Mouse (Mus musculus) embryonic fibroblast, embryonic 13.5 days (primary cell): ENCODE measurements around the gene Cwf19l1. TPM values are rescaled to one million over a fixed set of nuclear protein-coding genes. Genes with fewer than 3 reads are reported as not detected.

ENCODE experiments used
- H3K27ac ChIP-seq: 2 replicates; pipeline ENCODE4 v1.5.1; 2012; ENCODE audit warnings: low read length, control low read depth, inconsistent platforms; ENCODE audit not compliant: insufficient read depth
- H3K4me1 ChIP-seq: 2 replicates; pipeline ENCODE4 v1.6.1; 2011; ENCODE audit warnings: low read length; ENCODE audit not compliant: control insufficient read depth, insufficient read depth
- H3K4me3 ChIP-seq: 2 replicates; pipeline ENCODE4 v1.5.1; 2011; ENCODE audit warnings: mild to moderate bottlenecking, control low read depth, low read length; ENCODE audit not compliant: insufficient read depth
- CTCF ChIP-seq: IDR thresholded peaks from 2 replicates; pipeline ENCODE4 v1.5.1; 2011; ENCODE audit warnings: mild to moderate bottlenecking, control low read depth, low read length, moderate library complexity, borderline replicate concordance; ENCODE audit not compliant: insufficient read depth
- POLR2A ChIP-seq: IDR thresholded peaks from 2 replicates; pipeline ENCODE4 v1.6.1; 2011; ENCODE audit warnings: low read depth, mild to moderate bottlenecking, control low read depth, low read length, moderate library complexity
- polyA plus RNA-seq: library from polyadenylated mRNA; stranded (reverse); fragments of >200 nt; gene quantifications from 2 replicates; pipeline ENCODE4 v1.2.4, GENCODE M21; 2011; ENCODE audit warnings: low read depth; ENCODE audit not compliant: missing spikeins, insufficient read length

Gene Cwf19l1
- polyA plus RNA-seq: 18.0 and 18.9 TPM in 2 replicates

DNA sequence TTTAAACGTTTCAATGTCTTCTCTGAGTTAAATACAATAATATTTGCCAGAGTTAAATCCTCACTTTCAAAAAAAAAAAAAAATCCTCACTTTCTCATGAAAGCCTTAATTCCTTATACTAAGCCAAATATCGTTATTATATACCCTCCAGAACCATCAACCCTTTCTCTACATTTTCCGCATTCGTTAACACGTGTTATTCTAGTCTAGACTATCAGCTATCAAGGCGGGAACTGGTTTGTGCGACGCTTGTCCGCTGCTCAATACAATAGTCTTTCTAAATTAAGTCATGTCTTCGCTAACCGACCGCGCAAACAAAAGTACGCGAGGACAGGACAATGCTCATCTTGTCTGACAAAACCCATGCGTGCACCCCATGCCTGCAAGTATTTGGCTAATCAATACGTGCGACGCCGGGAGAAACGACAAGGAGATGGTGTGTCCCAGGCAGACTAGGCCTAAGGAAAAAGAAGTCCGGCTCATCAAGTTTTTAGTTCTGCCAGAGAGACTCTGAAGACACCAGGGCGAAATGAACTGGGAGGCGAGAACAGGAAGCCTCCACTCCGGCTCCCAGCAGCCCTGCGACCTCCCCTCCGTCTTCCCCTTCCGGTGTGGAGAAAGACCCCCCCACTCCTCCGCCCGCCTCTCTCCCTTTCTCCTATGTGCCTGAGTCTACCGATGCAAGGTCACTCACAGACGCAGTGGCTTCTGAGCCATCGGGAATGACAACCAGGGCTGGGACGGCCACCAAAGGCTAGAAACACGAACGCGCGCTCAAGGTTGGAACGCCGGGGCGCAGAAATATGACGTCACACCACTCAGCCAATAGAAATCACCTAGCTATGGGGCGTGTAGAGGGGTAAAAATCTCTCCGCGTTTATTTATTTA is at the start of gene Cwf19l1:
TSS of gene Cwf19l1 (minus strand) at position 805 of the 888 bp plus-strand sequence.
- Histone ChIP-seq H3K27ac (peak within 1 kb of the TSS; percentile 74), H3K4me1 (peaks cover 5% of the 10 kb centered on the region), H3K4me3 (peak within 1 kb of the TSS; percentile 89)
- TF ChIP-seq CTCF: no peak
- peak; percentile 56; the same call in 1 of the 2 replicates for TF ChIP-seq POLR2A

- Histone ChIP-seq H3K4me3 (no peak overlapping the region), H3K4me1 (no peaks in the 10 kb centered on the region), H3K27ac (no peak overlapping the region)
- no peak for TF ChIP-seq CTCF
- TF ChIP-seq POLR2A: no peak
Measured at GRCm38 (mm10) chr19:44183968-44184367, 48.3 kb upstream of the Cwf19l1 start.

GRCm38 (mm10) chr19:44180502-44180901 is 44.8 kb upstream of the Cwf19l1 start:
- Histone ChIP-seq H3K4me1 (no peaks in the 10 kb centered on the region), H3K27ac (no peak overlapping the region), H3K4me3 (no peak overlapping the region)
- TF ChIP-seq POLR2A (no peak), CTCF (no peak)

DNA sequence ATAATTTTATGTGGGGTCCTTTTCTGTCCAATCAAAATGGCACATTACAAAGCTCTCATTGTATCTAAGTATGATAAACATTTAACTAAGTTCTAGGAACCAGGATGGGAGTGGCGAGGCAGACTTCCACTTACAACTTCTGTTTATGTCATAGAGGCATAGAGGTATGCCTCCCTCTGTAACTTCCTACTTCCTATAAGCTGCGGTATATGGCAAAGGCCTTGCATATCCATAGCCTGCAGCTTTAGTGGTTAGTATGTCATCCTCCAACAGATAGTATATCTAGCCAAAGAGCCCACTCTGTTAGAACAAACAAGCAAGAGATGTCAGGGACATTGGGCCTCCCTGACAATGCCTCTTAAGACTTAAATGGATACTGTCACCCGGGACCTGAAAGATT is 41.1 kb upstream of the Cwf19l1 start:
- H3K4me3 ChIP-seq: no peak overlapping the region
- TF ChIP-seq POLR2A (no peak), CTCF (no peak)
- H3K27ac ChIP-seq: no peak overlapping the region
- H3K4me1 ChIP-seq: no peaks in the 10 kb centered on the region

DNA sequence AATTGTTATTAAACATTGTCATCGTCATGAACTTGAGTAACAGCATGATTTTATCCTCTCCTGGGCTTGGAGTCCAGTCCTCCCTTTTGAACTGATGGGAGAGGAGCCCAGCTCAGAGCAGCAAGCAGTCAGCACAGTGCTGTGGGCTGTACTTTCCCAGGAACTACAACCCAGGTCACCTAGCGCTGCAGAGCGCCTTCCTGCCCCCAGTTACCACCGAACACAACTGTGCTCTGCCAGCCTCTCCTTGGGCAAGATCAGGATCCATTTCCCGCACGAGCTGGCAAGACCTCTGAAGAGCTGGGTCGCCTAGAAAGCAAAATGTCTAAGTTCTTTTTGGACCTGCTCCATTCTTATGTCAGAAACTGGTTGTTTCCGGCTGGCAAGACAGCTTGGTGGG is 39.2 kb upstream of the Cwf19l1 start:
- no peak for TF ChIP-seq POLR2A
- no peak for TF ChIP-seq CTCF
- no peaks in the 10 kb centered on the region for H3K4me1 ChIP-seq

GRCm38 (mm10) chr19:44161515-44161914 is 25.8 kb upstream of the Cwf19l1 start:
- no peak overlapping the region for H3K4me3 ChIP-seq
- no peak overlapping the region for H3K27ac ChIP-seq
- no peaks in the 10 kb centered on the region for H3K4me1 ChIP-seq
- TF ChIP-seq POLR2A (no peak), CTCF (no peak)

More for the DNA sequence above, 39.2 kb upstream of the Cwf19l1 start:
- H3K27ac ChIP-seq: no peak overlapping the region
- no peak overlapping the region for H3K4me3 ChIP-seq

DNA sequence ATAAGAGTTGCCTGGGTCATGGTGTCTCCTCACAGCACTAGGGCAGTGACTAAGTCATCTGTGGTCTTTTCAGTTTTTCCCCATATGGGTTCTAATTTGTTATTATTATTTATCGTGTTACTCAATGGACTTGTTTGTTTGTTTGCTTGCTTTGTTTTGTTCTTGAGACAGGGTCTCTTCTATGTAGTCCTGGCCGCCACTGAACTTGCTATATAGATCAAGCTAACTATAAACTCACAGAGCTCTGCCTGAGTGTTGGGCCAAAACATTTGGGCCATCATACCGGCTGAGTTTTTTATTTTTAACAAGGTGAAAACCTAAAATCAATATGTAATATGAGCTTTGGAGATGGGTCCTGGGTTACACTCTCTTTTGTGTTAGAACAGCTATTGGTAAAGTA is 23.7 kb upstream of the Cwf19l1 start:
- Histone ChIP-seq H3K4me1 (no peaks in the 10 kb centered on the region), H3K27ac (no peak overlapping the region), H3K4me3 (no peak overlapping the region)
- TF ChIP-seq POLR2A (no peak), CTCF (no peak)

DNA sequence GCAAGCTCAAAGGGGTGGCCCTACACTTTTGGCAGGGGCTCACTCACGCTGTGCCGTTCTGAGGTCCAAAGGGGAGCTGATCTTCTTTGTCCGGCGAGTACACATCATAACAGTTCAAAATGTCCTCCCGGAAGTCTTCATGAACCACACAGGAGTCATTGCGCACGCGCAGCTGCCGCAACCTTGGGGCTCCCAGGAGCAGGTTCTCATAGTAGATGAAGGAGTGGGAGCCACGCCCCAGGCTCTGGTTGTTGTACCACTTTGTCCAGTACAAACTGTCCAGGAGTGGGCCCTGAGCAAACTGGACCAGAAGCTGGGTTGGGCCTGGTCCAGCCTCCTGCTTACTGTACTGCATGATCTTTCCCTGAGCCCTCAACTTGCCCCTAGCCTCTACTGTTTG is 21.3 kb upstream of the Cwf19l1 start:
- no peak overlapping the region for H3K4me3 ChIP-seq
- H3K27ac ChIP-seq: no peak overlapping the region
- H3K4me1 ChIP-seq: no peaks in the 10 kb centered on the region
- TF ChIP-seq CTCF: no peak
- no peak for TF ChIP-seq POLR2A

- no peak for TF ChIP-seq POLR2A
- no peak for TF ChIP-seq CTCF
- Histone ChIP-seq H3K4me1 (no peaks in the 10 kb centered on the region), H3K4me3 (no peak overlapping the region), H3K27ac (no peak overlapping the region)
Measured at GRCm38 (mm10) chr19:44153781-44154180, 18.1 kb upstream of the Cwf19l1 start.

- no peak overlapping the region for H3K27ac ChIP-seq
- H3K4me3 ChIP-seq: no peak overlapping the region
- TF ChIP-seq POLR2A (no peak), CTCF (no peak)
- peaks cover 3% of the 10 kb centered on the region; the same call in 1 of the 2 replicates for H3K4me1 ChIP-seq
Measured at GRCm38 (mm10) chr19:44148991-44149390, 13.3 kb upstream of the Cwf19l1 start.
